ENCODE assay signal across 9 mouse cellular contexts in the genomic region with DNA sequence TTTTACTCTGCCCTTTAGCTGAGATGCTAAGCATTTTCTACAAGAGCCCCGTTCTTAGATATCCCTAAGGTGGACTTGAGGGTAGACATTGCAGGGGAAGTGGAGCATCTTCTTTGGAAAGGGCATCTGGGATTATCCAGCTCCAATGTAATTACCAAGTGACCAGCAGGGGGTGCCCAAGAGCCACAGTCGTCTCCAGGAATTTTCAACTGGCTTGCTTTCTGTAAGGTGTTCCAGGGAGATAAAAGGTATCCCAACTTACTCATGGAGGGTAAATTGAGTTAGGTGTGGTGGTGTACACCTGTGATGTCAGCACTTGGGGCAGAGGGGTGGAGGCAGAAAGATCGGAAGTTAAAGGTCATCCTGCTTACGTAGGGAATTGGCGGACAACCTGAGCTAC. TPM values are rescaled to one million over a fixed set of nuclear protein-coding genes. Genes with fewer than 3 reads are reported as not detected.
A peak's percentile ranks its signal among the peaks of the same experiment; 100 is the strongest.
DNase-seq lines count a peak whose midpoint lies in the region; ATAC-seq and TF ChIP-seq lines count a peak whose summit lies in the region.
"Had no signal": no experiment of that assay in that cellular context is flagged by ENCODE, and none has a peak within 500 bp of the region (broad histone marks: within the 10 kb centered on the region; RNA-seq: fewer than 3 reads in every experiment).

No protein-coding gene starts in this region.

- H3K4me3 ChIP-seq in ES-E14 (ENCODE audit: insufficient read depth in 1 of 2, low read depth in 1 of 2, low read length in 2 of 2, poor library complexity in 1 of 2, severe bottlenecking in 1 of 2): no peak overlapping the region
- H3K4me3 ChIP-seq: limb, embryonic 15.5 days had no signal

- no peaks in the 10 kb centered on the region for H3K36me3 ChIP-seq in ES-E14 (ENCODE audit: control insufficient read depth, insufficient read depth, low read length, poor library complexity, severe bottlenecking)
- H3K36me3 ChIP-seq: limb, embryonic 15.5 days had no signal

- intact Hi-C loops in heart, postnatal 14 days (cut with DNase I): loop anchor here (2.0 to 5.0 kb wide), 3 partner anchors 75 to 194 kb away; no protein-coding TSS in a partner anchor

- peak; percentile 68 for DNase-seq in ES-E14 (ENCODE audit: low read depth, low spot score)
- peak; percentile 86 for DNase-seq in adrenal gland, postnatal 14 days
- peak; percentile 50 for DNase-seq in embryo, embryonic 11.5 days (ENCODE audit: low read depth, low spot score)
- DNase-seq in heart, postnatal 14 days: peak; percentile 81 to 88
- DNase-seq in layer of hippocampus, adult 9-10 months (ENCODE audit: low spot score): peak; percentile 54
- DNase-seq in lung, postnatal 10 days: peak; percentile 75
- peak; percentile 78 for DNase-seq in right cerebral cortex, postnatal 14 days

- no peak for ATAC-seq in inflammation-experienced regulatory T-cells, adult 6 months

- in situ Hi-C loops in ES-E14 (cut with MboI; ENCODE audit: low sequenced_read_pairs in 2 of 2, unreplicated experiment in 2 of 2): no loop called here

- peaks cover 1 to 12% of the 10 kb centered on the region in 2 experiments; a peak in 2 of 4 replicates for H3K4me1 ChIP-seq in ES-E14 (ENCODE audit: control insufficient read depth in 2 of 2, insufficient read depth in 2 of 2, low read length in 2 of 2, poor library complexity in 1 of 2)

- H3K9ac ChIP-seq in ES-E14 (ENCODE audit: insufficient read depth, low read depth, low read length, poor library complexity, severe bottlenecking): no peak overlapping the region
- H3K9ac ChIP-seq: limb, embryonic 15.5 days had no signal

- H3K9me3 ChIP-seq in ES-E14 (ENCODE audit: control insufficient read depth, insufficient read depth, low read depth, low read length): no peaks in the 10 kb centered on the region
- H3K9me3 ChIP-seq: limb, embryonic 15.5 days had no signal

- no peak overlapping the region for H3K27ac ChIP-seq in ES-E14 (ENCODE audit: insufficient read depth, low read depth, low read length, poor library complexity, severe bottlenecking)
- H3K27ac ChIP-seq: limb, embryonic 15.5 days had no signal

TF ChIP-seq in ES-E14, 5 proteins besides CTCF, POLR2A, EP300 and RAD21:
- TF ChIP-seq ZC3H11A (IDR thresholded peaks at IDR 0.05; ENCODE audit: borderline replicate concordance, low read depth, low read length): peak; percentile 84
- no peak for TF ChIP-seq HCFC1 (IDR thresholded peaks at IDR 0.05; ENCODE audit: borderline replicate concordance, insufficient read depth, low read length)
TF ChIP-seq in ES-E14: peak in this region for 1.

RNA-seq across cellular contexts. Expression of a gene that starts 9.5 kb away (rescaled TPM):
- not detected in 2 replicates for total RNA-seq in ES-E14 (2012; rRNA removed)
- total RNA-seq in adrenal gland, postnatal 14 days (2021): not detected in 2 replicates
- not detected for total RNA-seq in heart, postnatal 14 days (2021)
- not detected for polyA plus RNA-seq in inflammation-experienced regulatory T-cells, adult 6 months (2017; shearing (Covaris generic))

RNA-seq across cellular contexts. Expression of a gene that starts 13.3 kb away (rescaled TPM):
- not detected in 2 replicates for total RNA-seq in ES-E14 (2012; rRNA removed)
- not detected in 2 replicates for total RNA-seq in adrenal gland, postnatal 14 days (2021)
- total RNA-seq in heart, postnatal 14 days (2021): not detected
- polyA plus RNA-seq in inflammation-experienced regulatory T-cells, adult 6 months (2017; shearing (Covaris generic)): not detected
- polyA plus RNA-seq: limb, embryonic 15.5 days had no signal

RNA-seq across cellular contexts. Expression of a gene that starts 24.9 kb away (rescaled TPM):
- total RNA-seq in ES-E14 (2012; rRNA removed): 226 and 278 TPM in 2 replicates
- total RNA-seq in adrenal gland, postnatal 14 days (2021): 230 and 242 TPM in 2 replicates
- total RNA-seq in heart, postnatal 14 days (2021): 100 to 1,000 TPM; 436 to 447 TPM
- polyA plus RNA-seq in inflammation-experienced regulatory T-cells, adult 6 months (2017; shearing (Covaris generic)): not detected

RNA-seq across cellular contexts. Expression of a gene that starts 34.0 kb away (rescaled TPM):
- total RNA-seq in ES-E14 (2012; rRNA removed): not detected in 2 replicates
- total RNA-seq in adrenal gland, postnatal 14 days (2021): not detected in 2 replicates
- not detected for total RNA-seq in heart, postnatal 14 days (2021)
- polyA plus RNA-seq in inflammation-experienced regulatory T-cells, adult 6 months (2017; shearing (Covaris generic)): not detected
- polyA plus RNA-seq: limb, embryonic 15.5 days had no signal
